Mouse (Mus musculus): ENCODE measurements around the gene Nfe2l2.
"Not testable (repeated sequence)": the region's sequence is repeated elsewhere in the genome, so short reads cannot be mapped to it uniquely, and the experiment has no call there.

Nfe2l2 gene

DNA sequence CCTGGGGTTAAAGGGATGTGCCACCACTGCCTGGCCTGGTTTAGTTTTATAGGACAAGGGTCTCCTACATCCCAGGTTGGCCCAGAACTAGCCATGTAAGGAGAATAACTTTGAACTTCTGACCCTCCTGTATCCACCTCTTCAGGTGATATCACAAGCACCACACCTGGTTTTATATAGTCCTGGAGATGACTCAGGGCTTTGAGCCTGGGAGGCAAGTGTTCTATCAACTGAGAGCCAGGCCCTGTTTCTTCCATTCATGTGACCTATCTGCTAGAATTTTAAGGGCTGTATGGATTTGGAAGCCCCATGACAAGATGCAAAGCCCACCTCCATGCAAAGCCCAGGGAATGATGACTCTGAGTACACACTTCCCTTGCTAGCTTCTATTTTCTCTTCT lies 51.3 kb downstream of the Nfe2l2 start:
- in situ Hi-C loops (cut with MboI, MseI), result no loop called here

DNA sequence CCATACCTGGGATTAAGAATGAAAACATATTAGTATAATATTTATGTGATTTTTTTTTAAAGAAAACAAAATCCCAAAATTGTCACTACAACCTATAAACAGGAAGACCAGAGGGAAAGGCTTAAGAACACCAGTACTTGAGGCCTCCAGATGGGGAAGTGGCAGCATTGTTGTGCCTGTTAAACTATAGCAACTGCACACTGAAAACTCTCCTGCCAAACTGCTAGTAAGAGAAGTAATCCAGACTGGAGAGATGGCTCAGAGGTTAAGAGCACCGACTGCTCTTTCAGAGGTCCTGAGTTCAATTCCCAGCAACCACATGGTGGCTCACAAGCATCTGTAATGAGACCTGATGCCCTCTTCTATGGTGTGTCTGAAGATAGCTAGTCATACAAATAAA lies 54.0 kb downstream of the Nfe2l2 start:
- in situ Hi-C loops (cut with MboI, MseI), result no loop called here

DNA sequence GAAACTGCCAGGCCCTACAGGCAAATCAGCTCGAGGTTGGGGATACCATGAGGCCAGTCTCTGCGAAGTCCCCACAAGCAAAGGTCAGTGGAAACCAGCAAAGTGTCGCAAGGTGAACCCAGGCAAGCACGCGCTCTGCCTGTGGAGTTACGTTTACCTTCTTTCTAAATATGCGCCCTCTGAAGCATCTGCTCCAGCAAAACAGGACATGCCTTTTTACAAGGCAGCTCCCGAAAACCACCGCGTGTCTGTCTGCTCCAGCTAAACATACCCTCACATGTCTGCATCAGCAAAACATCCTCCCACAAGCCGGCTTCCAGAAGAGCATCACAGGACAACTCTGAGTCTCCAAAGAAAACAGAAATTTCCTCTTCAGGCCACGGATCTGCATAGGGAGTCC lies 59.2 kb downstream of the Nfe2l2 start:
- in situ Hi-C loops (cut with MboI, MseI), result no loop called here

DNA sequence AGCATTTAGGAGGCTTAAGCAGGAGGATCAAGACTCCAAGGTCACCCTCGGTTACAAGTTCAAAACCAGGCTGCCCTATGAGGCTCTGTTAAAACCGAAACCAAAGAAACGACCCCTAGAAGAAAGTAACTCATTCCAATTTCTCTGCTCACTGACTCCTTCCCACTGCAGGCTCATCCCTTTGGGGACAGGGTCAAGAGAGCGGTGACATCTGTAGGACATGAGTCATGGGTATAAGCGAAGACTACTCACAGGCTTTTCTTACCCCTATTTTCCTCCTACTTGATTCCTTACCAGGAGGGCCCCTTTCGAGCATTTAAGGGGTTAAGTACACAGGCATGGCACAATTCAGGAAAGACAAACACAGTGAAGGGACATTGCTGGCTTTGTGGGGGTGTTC lies 60.5 kb downstream of the Nfe2l2 start:
- in situ Hi-C loops (cut with MboI, MseI), result no loop called here

DNA sequence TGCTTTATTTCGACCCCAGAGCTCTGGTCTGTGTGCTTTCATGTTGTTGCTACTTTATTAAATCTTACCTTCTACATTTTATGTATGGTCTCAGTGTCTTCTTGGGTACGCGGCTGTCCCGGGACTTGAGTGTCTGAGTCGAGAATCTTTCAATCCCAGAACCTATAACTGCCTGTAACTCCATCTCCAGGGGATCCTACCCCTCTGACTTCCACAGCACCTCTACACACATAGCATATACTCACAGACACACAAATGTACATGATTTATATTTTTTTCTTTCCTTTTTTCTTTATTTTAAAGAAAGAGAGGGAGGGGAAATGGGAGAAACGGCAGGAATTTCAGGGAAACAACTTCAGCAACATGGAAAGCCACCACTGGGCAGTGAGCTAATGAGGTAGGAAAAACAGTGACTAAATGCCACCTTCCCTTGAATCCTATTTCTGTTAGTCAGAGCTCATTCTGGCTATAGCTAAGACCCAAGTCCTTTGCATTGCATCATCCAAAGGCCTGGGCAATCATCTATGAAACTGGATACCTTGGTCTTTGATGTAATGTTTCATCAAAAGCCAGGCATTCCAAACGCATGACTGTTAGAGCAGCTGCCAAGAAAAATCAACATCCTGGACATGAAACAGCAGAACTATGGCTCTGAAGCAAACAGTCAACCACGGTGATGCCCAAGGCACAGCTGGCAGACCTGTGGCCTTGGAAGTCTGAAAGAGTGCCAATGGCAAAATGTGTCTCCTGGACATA lies 61.5 kb downstream of the Nfe2l2 start:
- in situ Hi-C loops (cut with MboI, MseI), result no loop called here

DNA sequence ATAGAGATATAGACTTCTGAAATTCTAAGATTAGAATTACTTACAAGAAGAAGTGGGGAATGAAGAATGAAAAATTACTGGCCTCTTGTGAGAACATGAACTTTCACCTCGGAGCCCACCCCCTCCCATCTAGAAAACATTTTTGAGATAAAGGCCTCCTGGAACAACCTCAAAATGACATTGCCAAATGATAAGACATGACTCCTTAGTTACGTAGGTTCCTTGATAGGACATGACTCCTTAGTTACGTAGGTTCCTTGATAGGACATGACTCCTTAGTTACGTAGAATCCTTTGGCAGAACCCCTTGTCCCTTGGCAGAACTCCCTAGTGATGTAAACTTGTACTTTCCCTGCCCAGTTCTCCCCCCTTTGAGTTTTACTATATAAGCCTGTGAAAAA lies 62.1 kb downstream of the Nfe2l2 start:
- in situ Hi-C loops (cut with MboI, MseI), result not testable (repeated sequence)

DNA sequence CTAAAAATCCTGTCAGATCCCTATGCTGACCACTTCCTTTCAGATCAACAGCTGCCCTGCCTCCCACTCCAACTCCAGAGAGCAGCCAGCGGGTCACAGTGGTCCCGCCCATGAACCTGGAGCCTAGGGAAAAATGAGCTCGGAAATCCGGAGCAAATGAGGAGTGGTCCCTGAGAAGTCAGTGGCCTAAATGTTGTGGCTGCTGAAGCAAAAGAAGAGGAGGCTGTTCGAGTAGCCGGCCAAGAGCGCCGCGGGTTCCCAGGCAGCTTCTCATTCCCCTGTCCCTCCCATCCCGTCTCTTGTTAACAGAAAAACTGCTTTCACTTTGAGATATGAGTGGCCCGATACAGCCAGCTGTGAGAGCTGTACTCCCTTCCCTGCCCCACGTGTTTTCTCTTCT lies 64.9 kb downstream of the Nfe2l2 start:
- in situ Hi-C loops (cut with MboI, MseI), result loop anchor here in 1 of 2 experiments (10.0 kb wide), 1 partner anchor 1735 kb away; no protein-coding TSS in a partner anchor

DNA sequence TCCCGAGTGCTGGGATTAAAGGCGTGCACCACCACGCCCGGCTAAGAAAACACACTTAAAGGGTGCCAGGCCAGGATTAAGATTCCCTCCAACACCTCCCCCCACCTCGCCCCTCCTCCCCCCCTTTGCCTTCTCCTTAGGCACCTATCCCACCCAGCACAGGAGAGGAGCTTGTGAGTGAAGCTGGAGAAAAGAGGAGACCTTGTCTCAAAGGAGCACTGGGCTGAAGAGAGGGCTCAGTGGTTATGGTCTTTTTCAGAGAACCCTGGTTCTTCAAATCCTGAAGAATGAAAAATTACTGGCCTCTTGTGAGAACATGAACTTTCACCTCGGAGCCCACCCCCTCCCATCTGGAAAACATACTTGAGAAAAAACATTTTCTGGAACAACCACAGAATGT lies 66.6 kb downstream of the Nfe2l2 start:
- in situ Hi-C loops (cut with MboI, MseI), result loop anchor here in 1 of 2 experiments (10.0 kb wide), 1 partner anchor 1733 kb away; no protein-coding TSS in a partner anchor

DNA sequence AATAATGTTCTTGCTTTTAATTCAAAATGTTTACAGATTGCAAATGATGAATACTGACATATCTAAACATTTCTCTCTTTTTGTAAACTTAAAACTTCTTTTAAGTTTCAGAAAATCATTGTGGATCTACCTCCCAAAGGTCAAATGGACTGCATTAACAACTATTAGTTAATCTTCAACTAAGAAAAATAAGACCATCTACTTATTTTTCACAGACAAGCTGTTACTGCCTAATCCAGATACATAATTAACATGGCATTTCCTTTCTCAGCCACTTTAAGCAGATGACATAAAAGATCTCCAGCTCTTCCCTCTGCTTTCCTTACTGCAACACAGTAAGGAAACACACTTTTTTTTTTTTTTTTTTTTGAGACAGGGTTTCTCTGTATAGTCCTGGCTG lies 67.1 kb downstream of the Nfe2l2 start:
- in situ Hi-C loops (cut with MboI, MseI), result loop anchor here in 1 of 2 experiments (10.0 kb wide), 1 partner anchor 1733 kb away; no protein-coding TSS in a partner anchor

DNA sequence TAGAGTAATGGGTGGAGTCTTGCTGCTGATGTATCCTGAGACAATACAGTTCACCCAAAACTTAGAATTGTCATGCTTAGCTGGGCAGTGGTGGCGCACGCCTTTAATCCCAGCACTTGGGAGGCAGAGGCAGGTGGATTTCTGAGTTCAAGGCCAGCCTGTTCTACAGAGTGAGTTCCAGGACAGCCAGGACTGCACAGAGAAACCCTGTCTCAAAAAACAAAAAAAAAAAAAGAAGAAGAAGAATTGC lies 67.5 kb downstream of the Nfe2l2 start:
- in situ Hi-C loops (cut with MboI, MseI), result loop anchor here in 1 of 2 experiments (10.0 kb wide), 1 partner anchor 1732 kb away; no protein-coding TSS in a partner anchor

DNA sequence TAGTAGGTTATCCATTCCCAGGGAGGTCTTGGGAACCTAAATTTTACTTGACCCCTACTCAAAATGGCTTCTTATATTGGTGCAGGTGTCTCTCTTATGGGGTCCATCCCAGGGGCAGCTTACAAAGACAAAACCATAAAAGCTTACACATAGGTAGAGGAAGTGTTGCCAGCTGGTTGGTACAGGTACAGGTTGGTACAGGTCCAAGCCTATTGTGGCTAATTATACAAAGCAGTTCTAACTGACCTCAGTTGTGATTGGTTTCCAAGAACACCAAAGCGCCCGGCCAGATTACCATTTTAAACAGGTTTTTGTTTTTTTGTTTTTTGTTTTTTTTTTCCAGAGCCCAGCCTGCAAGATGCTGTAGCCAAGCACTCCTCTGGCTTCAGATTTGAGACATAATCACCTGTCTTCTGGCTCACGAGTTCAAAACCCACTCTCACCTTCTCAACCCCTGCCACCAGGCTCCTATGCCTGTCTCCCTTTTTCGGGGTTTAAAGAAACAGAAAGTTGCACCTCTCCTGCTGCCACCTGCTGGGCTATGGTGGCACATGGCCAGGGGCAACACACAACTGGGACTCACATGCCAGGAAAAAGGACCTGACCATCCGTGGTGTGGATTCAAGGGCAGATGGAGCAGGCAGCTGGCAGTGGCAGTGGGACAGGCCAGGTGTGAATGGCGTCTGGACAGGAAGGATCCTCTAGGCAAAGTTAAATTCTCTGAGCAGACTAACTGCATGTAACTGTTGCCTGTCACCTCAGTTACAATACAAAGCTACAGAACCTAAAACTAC lies 68.0 kb downstream of the Nfe2l2 start:
- in situ Hi-C loops (cut with MboI, MseI), result loop anchor here in 1 of 2 experiments (10.0 kb wide), 1 partner anchor 1732 kb away; no protein-coding TSS in a partner anchor

DNA sequence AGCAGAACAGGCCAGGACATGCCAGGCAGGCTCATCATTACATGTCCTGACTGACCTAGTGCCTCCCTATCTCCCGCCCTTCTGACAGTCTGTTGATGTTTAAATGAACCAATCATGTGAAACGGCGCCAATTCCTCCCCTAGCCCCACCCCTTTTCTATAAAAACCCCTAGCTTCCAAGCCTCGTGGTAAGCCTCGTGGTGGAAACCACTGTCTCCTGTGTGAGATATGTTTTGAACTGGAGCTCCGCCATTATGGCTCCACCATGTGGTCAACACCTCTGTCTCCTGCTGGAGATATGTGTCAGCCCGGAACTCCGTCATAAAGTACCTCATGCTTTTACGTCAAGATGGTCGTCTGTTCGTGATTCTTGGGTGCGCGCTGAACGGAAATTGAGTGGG lies 70.0 kb downstream of the Nfe2l2 start:
- in situ Hi-C loops (cut with MboI, MseI), result loop anchor here in 1 of 2 experiments (10.0 kb wide), 1 partner anchor 1730 kb away; no protein-coding TSS in a partner anchor

DNA sequence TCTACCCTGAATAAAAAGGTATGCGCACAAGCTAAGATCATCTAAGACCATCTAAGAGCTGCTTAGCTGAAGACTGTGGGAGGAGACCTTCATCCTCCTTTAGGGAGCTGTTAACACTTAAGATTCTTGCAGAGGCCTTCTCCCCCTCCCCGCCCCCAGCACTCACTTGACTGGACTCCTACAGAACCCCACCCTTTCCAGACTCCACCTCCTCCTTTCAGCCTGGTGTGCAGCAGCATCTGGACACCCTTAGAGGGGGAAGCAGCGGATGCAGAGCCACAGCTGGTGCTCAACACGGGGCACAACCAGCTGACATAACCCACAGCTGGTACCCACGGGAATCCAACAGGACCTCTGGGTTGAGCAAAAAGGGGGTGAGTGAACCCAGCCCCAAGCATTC lies 70.7 kb downstream of the Nfe2l2 start:
- in situ Hi-C loops (cut with MboI, MseI), result loop anchor here in 1 of 2 experiments (10.0 kb wide), 1 partner anchor 1729 kb away; no protein-coding TSS in a partner anchor

DNA sequence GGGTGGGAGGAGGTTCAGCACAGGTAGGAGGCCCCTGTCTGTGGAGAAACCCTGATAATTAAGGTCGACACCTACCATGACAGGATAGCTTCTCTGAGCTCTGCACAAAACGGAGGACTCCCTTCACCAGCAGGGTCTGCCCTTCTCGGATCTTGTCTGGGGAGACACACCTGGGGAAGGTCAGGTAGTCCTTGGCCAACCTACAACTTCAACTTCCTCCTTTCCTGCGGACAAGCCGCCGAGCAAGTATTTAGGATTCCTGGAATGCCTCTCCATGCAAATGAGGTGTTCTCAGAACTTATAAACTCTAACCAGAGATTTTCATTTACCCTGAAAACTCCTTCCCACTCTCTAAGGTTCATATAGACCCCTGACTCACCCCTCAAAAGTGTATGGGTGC lies 71.1 kb downstream of the Nfe2l2 start:
- in situ Hi-C loops (cut with MboI, MseI), result loop anchor here in 1 of 2 experiments (10.0 kb wide), 1 partner anchor 1729 kb away; no protein-coding TSS in a partner anchor

DNA sequence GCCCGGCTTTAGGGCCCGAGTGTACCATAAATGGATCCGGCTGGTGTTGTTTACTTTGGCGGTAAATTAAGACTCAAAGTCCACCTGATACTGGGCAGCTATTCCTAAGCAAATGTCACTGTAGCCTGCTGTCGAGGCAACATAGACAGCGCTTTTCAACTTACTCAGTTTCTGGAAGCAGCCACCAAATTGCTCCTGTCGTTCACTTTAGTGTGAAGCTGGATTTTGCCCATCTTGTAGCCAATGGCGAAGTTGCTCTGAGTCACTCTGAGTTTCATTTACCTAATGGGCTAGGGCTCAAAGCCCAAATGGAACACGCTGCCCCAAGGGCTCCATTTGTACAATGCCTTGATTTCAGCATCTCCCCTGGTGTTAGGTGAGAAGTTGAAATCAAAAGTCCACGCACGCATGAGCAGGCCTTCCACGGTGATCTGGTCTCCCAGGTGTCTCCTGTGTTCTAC lies 71.7 kb downstream of the Nfe2l2 start:
- in situ Hi-C loops (cut with MboI, MseI), result loop anchor here in 1 of 2 experiments (10.0 kb wide), 1 partner anchor 1728 kb away; no protein-coding TSS in a partner anchor

DNA sequence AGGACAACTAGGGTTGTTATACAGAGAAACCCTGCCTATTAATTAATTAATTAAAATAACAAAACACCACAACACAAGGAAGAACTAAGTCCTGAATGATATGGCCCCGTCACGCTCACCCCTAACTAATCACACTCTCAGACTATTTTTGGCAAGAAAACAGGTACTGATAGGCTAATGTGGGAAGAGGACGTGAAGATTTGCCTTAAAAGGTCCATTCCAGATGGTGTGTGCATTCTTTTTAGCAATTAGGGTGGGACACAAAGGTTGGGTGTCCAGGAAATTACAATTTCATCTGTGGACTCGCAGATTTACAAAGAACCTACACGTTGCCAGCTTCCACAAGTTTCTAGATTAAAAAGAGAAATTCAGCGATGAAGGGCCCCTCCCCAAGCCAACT lies 72.4 kb downstream of the Nfe2l2 start:
- in situ Hi-C loops (cut with MboI, MseI), result loop anchor here in 1 of 2 experiments (10.0 kb wide), 1 partner anchor 1727 kb away; no protein-coding TSS in a partner anchor

DNA sequence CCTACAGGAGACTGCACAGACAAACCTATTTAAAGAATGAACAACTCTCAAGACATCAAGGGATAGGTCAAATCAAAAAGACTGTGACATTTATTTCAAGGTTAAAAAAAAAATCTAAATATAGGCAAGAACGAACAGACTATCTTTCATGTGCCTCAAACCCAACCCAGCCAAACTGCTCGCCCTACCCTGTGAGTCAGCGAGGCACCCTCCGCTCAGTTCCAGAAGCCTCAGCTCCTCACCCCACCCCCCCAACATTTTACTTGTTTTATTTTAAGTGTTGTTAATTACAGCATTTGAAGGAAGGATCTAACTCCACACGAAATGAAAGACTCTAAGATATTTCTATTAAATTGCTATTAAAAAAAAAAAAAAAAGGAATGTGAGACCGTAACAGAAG lies 73.0 kb downstream of the Nfe2l2 start:
- in situ Hi-C loops (cut with MboI, MseI), result loop anchor here in 1 of 2 experiments (10.0 kb wide), 1 partner anchor 1727 kb away; no protein-coding TSS in a partner anchor

DNA sequence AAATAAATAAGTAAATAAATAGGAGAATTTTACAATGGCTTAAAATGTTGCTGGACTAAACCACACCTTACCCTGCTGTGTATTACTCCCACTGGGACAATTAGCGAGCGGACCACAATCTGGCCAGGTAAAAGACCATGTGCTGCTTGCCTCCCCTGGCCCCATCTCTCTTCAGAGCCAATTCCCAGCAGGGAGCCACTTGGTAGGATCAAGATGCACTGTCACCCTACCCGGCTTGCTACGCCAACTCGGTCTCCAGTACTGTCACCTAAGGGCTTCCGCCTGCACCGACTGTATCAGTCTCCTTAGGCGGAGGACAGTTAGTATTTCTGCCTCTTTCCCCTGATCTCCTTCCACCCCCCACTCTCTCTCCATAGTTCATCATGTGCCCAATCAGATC lies 76.0 kb downstream of the Nfe2l2 start:
- in situ Hi-C loops (cut with MboI, MseI), result no loop called here

DNA sequence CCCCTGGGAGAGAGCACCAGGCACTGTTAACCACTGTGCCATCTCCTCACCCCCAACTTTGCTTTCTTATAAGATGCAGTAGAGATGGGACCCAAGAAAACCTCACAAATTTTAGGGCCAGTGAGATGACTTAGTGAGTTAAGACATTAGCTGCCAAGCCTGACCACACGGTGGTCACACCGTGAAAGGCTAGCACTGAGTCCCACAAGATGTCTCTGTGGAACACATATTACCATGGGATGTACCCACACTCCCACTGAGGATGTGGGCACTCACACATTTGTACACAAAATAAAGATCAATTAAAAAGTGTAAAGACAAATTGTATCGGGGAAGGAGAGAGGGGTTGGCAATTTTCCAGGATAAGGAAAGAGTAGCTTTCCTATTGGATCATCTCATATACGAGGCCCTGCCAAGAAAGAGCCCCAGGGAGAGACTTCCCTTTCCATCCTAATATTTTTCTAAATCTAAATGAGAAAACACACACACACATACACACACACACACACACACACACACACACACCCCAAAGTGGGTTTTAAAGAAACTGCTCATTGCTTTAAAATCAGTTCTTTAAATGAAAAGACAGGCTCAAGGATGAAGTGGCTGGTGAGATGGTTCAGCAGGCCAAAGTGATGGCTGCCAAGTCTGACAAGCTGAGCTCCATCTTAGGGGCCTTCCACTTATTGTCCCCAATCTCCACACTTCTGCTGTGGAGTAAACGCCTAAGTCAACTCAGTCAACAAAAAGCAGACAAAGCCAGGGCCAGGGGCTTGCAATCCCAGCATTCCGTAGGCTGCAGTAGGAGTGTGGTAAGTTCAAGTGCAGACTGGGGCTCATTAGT lies 77.6 kb downstream of the Nfe2l2 start:
- in situ Hi-C loops (cut with MboI, MseI), result no loop called here
